Comparison of ENCODE assay signal across 23 mouse cellular contexts in genomic region chr3:84180304-84180703, GRCm38 (mm10). TPM values are rescaled to one million over a fixed set of nuclear protein-coding genes. Genes with fewer than 3 reads are reported as not detected.
DNase-seq lines count a peak whose midpoint lies in the region; ATAC-seq and TF ChIP-seq lines count a peak whose summit lies in the region.
"Had no signal": no experiment of that assay in that cellular context is flagged by ENCODE, and none has a peak within 500 bp of the region (broad histone marks: within the 10 kb centered on the region; RNA-seq: fewer than 3 reads in every experiment).

No protein-coding gene starts in this region.

- DNase-seq in forebrain, postnatal 0 days, result no peak
- DNase-seq in forebrain, embryonic 14.5 days (ENCODE audit: low spot score), result no peak
- DNase-seq in layer of hippocampus, adult 2 months (ENCODE audit: low spot score in 2 of 2), result no peak
- no peak for DNase-seq in layer of hippocampus, adult 18-20 months (ENCODE audit: low spot score in 2 of 2)
- DNase-seq in ES-CJ7 (ENCODE audit: low read depth, low spot score), result peak; percentile 44
- DNase-seq in kidney, adult 18-20 months, result no peak
- DNase-seq in adrenal gland, adult 18-20 months (ENCODE audit: low spot score in 2 of 2), result no peak
- DNase-seq: cerebellum, adult 11-12 months; cerebellum, adult 9-10 months; cerebellum, postnatal 25 days; gastrocnemius, adult 2 months; gastrocnemius, postnatal 25 days; kidney, adult 9 months had no signal

- 0 out of 2 replicates have a peak overlapping the region, but pooled peaks have one; percentile 3 for H3K9ac ChIP-seq in forebrain, postnatal 0 days
- H3K9ac ChIP-seq in forebrain, embryonic 14.5 days (ENCODE audit: low read length), result no peak overlapping the region
- H3K9ac ChIP-seq: embryonic facial prominence, embryonic 13.5 days; heart, embryonic 12.5 days had no signal

- peak overlapping the region; percentile 35; the same call in 1 of the 2 replicates for H3K27ac ChIP-seq in forebrain, postnatal 0 days (ENCODE audit: low read depth, low read length)
- H3K27ac ChIP-seq in forebrain, embryonic 14.5 days (ENCODE audit: low read depth, low read length), result no peak overlapping the region
- H3K27ac ChIP-seq in layer of hippocampus, adult 2 months, result 0 out of 2 replicates have a peak overlapping the region, but pooled peaks have one; percentile 23
- H3K27ac ChIP-seq: embryonic facial prominence, embryonic 13.5 days; gastrocnemius, adult 2 months; hindbrain, embryonic 13.5 days had no signal

- no peak overlapping the region for H3K4me3 ChIP-seq in forebrain, postnatal 0 days (ENCODE audit: low read depth, low read length)
- no peak overlapping the region for H3K4me3 ChIP-seq in forebrain, embryonic 14.5 days (ENCODE audit: low read depth, low read length)
- no peak overlapping the region for H3K4me3 ChIP-seq in layer of hippocampus, adult 2 months
- H3K4me3 ChIP-seq in E14TG2a.4 (replicated peaks; ENCODE audit: low read length), result peak overlapping the region; percentile 58
- H3K4me3 ChIP-seq: embryonic facial prominence, embryonic 13.5 days; gastrocnemius, adult 2 months; heart, embryonic 12.5 days; hindbrain, embryonic 13.5 days had no signal

- TF ChIP-seq CTCF in forebrain, postnatal 0 days (IDR thresholded peaks at IDR 0.05; ENCODE audit: low read depth), result no peak
- no peak for TF ChIP-seq CTCF in layer of hippocampus, adult 2 months (conservative IDR thresholded peaks at IDR 0.05)
- TF ChIP-seq CTCF in E14TG2a.4 (conservative IDR thresholded peaks at IDR 0.05; ENCODE audit: low read length), result no peak

- peaks cover 8% of the 10 kb centered on the region; the same call in 1 of the 2 replicates for H3K4me1 ChIP-seq in forebrain, postnatal 0 days (ENCODE audit: insufficient read depth)
- peaks cover 13% of the 10 kb centered on the region; the same call in 1 of the 2 replicates for H3K4me1 ChIP-seq in forebrain, embryonic 14.5 days (ENCODE audit: control insufficient read depth, insufficient read depth, low read length)
- peaks cover 71% of the 10 kb centered on the region for H3K4me1 ChIP-seq in E14TG2a.4 (replicated peaks; ENCODE audit: low read depth, low read length)
- H3K4me1 ChIP-seq: embryonic facial prominence, embryonic 13.5 days; heart, embryonic 12.5 days had no signal

- no peaks in the 10 kb centered on the region for H3K9me3 ChIP-seq in forebrain, postnatal 0 days (ENCODE audit: low read length)
- H3K9me3 ChIP-seq in forebrain, embryonic 14.5 days (replicated peaks; ENCODE audit: control insufficient read depth, low read length), result 0 out of 2 replicates have a peak, but pooled peaks cover 3% of the 10 kb centered on the region
- peaks cover 13% of the 10 kb centered on the region; the same call in 1 of the 2 replicates for H3K9me3 ChIP-seq in E14TG2a.4 (ENCODE audit: low read length)
- H3K9me3 ChIP-seq: embryonic facial prominence, embryonic 13.5 days; heart, embryonic 12.5 days; hindbrain, embryonic 13.5 days had no signal

- WGBS in forebrain, postnatal 0 days, result 74% methylated on average over 2 of the region's 2 CpGs
- 83% methylated on average over 2 of the region's 2 CpGs for WGBS in forebrain, embryonic 14.5 days

- ATAC-seq in forebrain, postnatal 0 days, result no peak
- no peak for ATAC-seq in forebrain, embryonic 14.5 days
- ATAC-seq: intestine, postnatal 0 days; Patski had no signal

- no peak overlapping the region for H3K4me2 ChIP-seq in forebrain, postnatal 0 days (ENCODE audit: low read depth)
- H3K4me2 ChIP-seq in forebrain, embryonic 14.5 days (ENCODE audit: low read length), result no peak overlapping the region
- H3K4me2 ChIP-seq: embryonic facial prominence, embryonic 13.5 days; heart, embryonic 12.5 days; hindbrain, embryonic 13.5 days had no signal

- peaks cover 20% of the 10 kb centered on the region for H3K36me3 ChIP-seq in forebrain, postnatal 0 days (ENCODE audit: insufficient read depth)
- H3K36me3 ChIP-seq in forebrain, embryonic 14.5 days (ENCODE audit: control insufficient read depth, insufficient read depth, low read length), result peaks cover 45% of the 10 kb centered on the region
- peaks cover 41% of the 10 kb centered on the region for H3K36me3 ChIP-seq in E14TG2a.4 (ENCODE audit: insufficient read depth, low read length)

- H3K27me3 ChIP-seq in forebrain, postnatal 0 days (ENCODE audit: insufficient read depth, low read length), result no peaks in the 10 kb centered on the region
- H3K27me3 ChIP-seq in forebrain, embryonic 14.5 days (replicated peaks; ENCODE audit: control insufficient read depth, insufficient read depth, low read length), result no peaks in the 10 kb centered on the region
- H3K27me3 ChIP-seq in E14TG2a.4 (ENCODE audit: insufficient read depth, low read length), result no peaks in the 10 kb centered on the region
- H3K27me3 ChIP-seq: CH12.LX; embryonic facial prominence, embryonic 13.5 days; heart, embryonic 12.5 days; hindbrain, embryonic 13.5 days; Patski had no signal

RNA-seq across cellular contexts. Expression of gene Gm6525, which starts 6.4 kb away (rescaled TPM):
- 0.29 TPM in 1 of 2 replicates, not detected in the other for total RNA-seq in forebrain, postnatal 0 days (2014; rRNA removed)
- polyA plus RNA-seq in forebrain, postnatal 0 days (2015; fragmentation: Nextera tagmentation; extraction: Ambion mirVana), result 0.33 and 2.1 TPM in 2 replicates
- polyA plus RNA-seq in forebrain, embryonic 14.5 days (2014; fragmentation: Nextera tagmentation; extraction: Ambion mirVana), result 0.87 and 0.97 TPM in 2 replicates
- total RNA-seq in layer of hippocampus, adult 2 months (2021), result not detected
- not detected for total RNA-seq in layer of hippocampus, adult 18-20 months (2021)
- under 1 TPM in 1 of 2 experiments, not detected in 1; 0.30 TPM for total RNA-seq in adrenal gland, adult 18-20 months (2021)
- total RNA-seq: gastrocnemius, adult 2 months; gastrocnemius, postnatal 25 days; heart, adult 8-10 months; heart, postnatal 25 days had no signal
- polyA plus RNA-seq: cortical plate, adult 2 months; heart, embryonic 12.5 days had no signal

RNA-seq across cellular contexts. Expression of gene Mnd1, which starts 24.7 kb away (rescaled TPM):
- total RNA-seq in forebrain, postnatal 0 days (2014; rRNA removed), result 2.1 and 3.0 TPM in 2 replicates
- 2.4 and 2.5 TPM in 2 replicates for polyA plus RNA-seq in forebrain, postnatal 0 days (2015; fragmentation: Nextera tagmentation; extraction: Ambion mirVana)
- 2.8 and 3.6 TPM in 2 replicates for polyA plus RNA-seq in forebrain, embryonic 14.5 days (2014; fragmentation: Nextera tagmentation; extraction: Ambion mirVana)
- total RNA-seq in layer of hippocampus, adult 2 months (2021), result 1 to 10 TPM; 1.8 to 2.9 TPM
- total RNA-seq in layer of hippocampus, adult 18-20 months (2021), result 1 to 10 TPM in 1 of 2 experiments, under 1 TPM in 1; 0.99 to 1.7 TPM
- 10 to 100 TPM in 1 of 2 experiments, 1 to 10 TPM in 1; 9.8 to 10.2 TPM for total RNA-seq in adrenal gland, adult 18-20 months (2021)
